13 mouse cellular contexts compared by ENCODE assay signal in genomic region chr2:132509261-132509660, GRCm38 (mm10).
DNase-seq lines count a peak whose midpoint lies in the region; ATAC-seq and TF ChIP-seq lines count a peak whose summit lies in the region.
"Had no signal": no experiment of that assay in that cellular context is flagged by ENCODE, and none has a peak within 500 bp of the region (broad histone marks: within the 10 kb centered on the region; RNA-seq: fewer than 3 reads in every experiment).

No protein-coding gene starts in this region.

- ATAC-seq in lung, postnatal 0 days = peak; percentile 43; the same call in 1 of the 2 replicates
- peak; percentile 32 for ATAC-seq in megakaryocyte, adult 5-6 weeks (ENCODE audit: poor library complexity, severe bottlenecking)
- ATAC-seq in hindbrain, embryonic 14.5 days (ENCODE audit: low FRiP score) = no peak
- ATAC-seq: midbrain, embryonic 15.5 days had no signal

- no peaks in the 10 kb centered on the region for H3K27me3 ChIP-seq in lung, postnatal 0 days (replicated peaks; ENCODE audit: insufficient read depth, low read length)
- H3K27me3 ChIP-seq in hindbrain, embryonic 14.5 days (ENCODE audit: control insufficient read depth, insufficient read depth, low read length) = no peaks in the 10 kb centered on the region
- no peaks in the 10 kb centered on the region for H3K27me3 ChIP-seq in heart, embryonic 10.5 days (ENCODE audit: insufficient read depth, poor library complexity, severe bottlenecking)
- H3K27me3 ChIP-seq: limb, embryonic 15.5 days; midbrain, embryonic 15.5 days had no signal

- no peaks in the 10 kb centered on the region for H3K9me3 ChIP-seq in lung, postnatal 0 days (ENCODE audit: low read length)
- H3K9me3 ChIP-seq in hindbrain, embryonic 14.5 days (ENCODE audit: control insufficient read depth, low read length) = no peaks in the 10 kb centered on the region
- H3K9me3 ChIP-seq in heart, embryonic 10.5 days = no peaks in the 10 kb centered on the region
- H3K9me3 ChIP-seq: forebrain, embryonic 10.5 days; G1E; limb, embryonic 15.5 days; midbrain, embryonic 15.5 days had no signal

- no peak overlapping the region for H3K9ac ChIP-seq in lung, postnatal 0 days (replicated peaks; ENCODE audit: low read depth)
- no peak overlapping the region for H3K9ac ChIP-seq in hindbrain, embryonic 14.5 days
- H3K9ac ChIP-seq: limb, embryonic 15.5 days; midbrain, embryonic 15.5 days had no signal

- peaks cover 2% of the 10 kb centered on the region; the same call in 1 of the 2 replicates for H3K4me1 ChIP-seq in lung, postnatal 0 days (ENCODE audit: insufficient read depth, low read depth, low read length)
- 0 out of 2 replicates have a peak, but pooled peaks cover 3% of the 10 kb centered on the region for H3K4me1 ChIP-seq in hindbrain, embryonic 14.5 days (replicated peaks; ENCODE audit: control insufficient read depth, insufficient read depth, low read length)
- H3K4me1 ChIP-seq in heart, embryonic 10.5 days = peaks cover 8% of the 10 kb centered on the region
- H3K4me1 ChIP-seq: midbrain, embryonic 15.5 days had no signal

- DNase-seq in lung, postnatal 0 days (ENCODE audit: low spot score) = no peak
- DNase-seq in lung, postnatal 10 days = no peak
- DNase-seq in T-cell, adult 2 months (ENCODE audit: low spot score) = peak; percentile 33
- DNase-seq in cerebellum, adult 9-10 months = peak; percentile 73
- no peak for DNase-seq in hindbrain, embryonic 14.5 days (ENCODE audit: low spot score)
- no peak for DNase-seq in heart, embryonic 10.5 days (ENCODE audit: low spot score)
- DNase-seq: kidney, adult 2 months; lung, postnatal 14 days had no signal

- WGBS in lung, postnatal 0 days = 61% methylated on average over 9 of the region's 9 CpGs
- WGBS in hindbrain, embryonic 14.5 days = 86% methylated on average over 9 of the region's 9 CpGs
- WGBS in heart, embryonic 10.5 days = 74% methylated on average over 9 of the region's 9 CpGs

- H3K4me2 ChIP-seq in lung, postnatal 0 days (replicated peaks; ENCODE audit: low read depth, low read length) = no peak overlapping the region
- no peak overlapping the region for H3K4me2 ChIP-seq in hindbrain, embryonic 14.5 days (replicated peaks)
- H3K4me2 ChIP-seq: limb, embryonic 15.5 days; midbrain, embryonic 15.5 days had no signal

- no peak for TF ChIP-seq CTCF in lung, postnatal 0 days (IDR thresholded peaks at IDR 0.05)

- H3K36me3 ChIP-seq in lung, postnatal 0 days (ENCODE audit: insufficient read depth, low read length) = no peaks in the 10 kb centered on the region
- no peaks in the 10 kb centered on the region for H3K36me3 ChIP-seq in hindbrain, embryonic 14.5 days (replicated peaks; ENCODE audit: control insufficient read depth, insufficient read depth)
- H3K36me3 ChIP-seq in heart, embryonic 10.5 days = no peaks in the 10 kb centered on the region
- H3K36me3 ChIP-seq: forebrain, embryonic 10.5 days; G1E; limb, embryonic 15.5 days; midbrain, embryonic 15.5 days had no signal

- H3K4me3 ChIP-seq in lung, postnatal 0 days (ENCODE audit: low read depth, low read length) = no peak overlapping the region
- H3K4me3 ChIP-seq in hindbrain, embryonic 14.5 days (replicated peaks; ENCODE audit: low read length) = no peak overlapping the region
- no peak overlapping the region for H3K4me3 ChIP-seq in heart, embryonic 10.5 days
- H3K4me3 ChIP-seq: forebrain, embryonic 10.5 days; limb, embryonic 15.5 days; midbrain, embryonic 15.5 days had no signal

- TF ChIP-seq EP300 in lung, postnatal 0 days (IDR thresholded peaks at IDR 0.05) = no peak

- H3K27ac ChIP-seq in lung, postnatal 0 days (ENCODE audit: low read length) = no peak overlapping the region
- no peak overlapping the region for H3K27ac ChIP-seq in hindbrain, embryonic 14.5 days
- H3K27ac ChIP-seq in heart, embryonic 10.5 days = no peak overlapping the region
- H3K27ac ChIP-seq: forebrain, embryonic 10.5 days; limb, embryonic 15.5 days; midbrain, embryonic 15.5 days had no signal

Comparison
In these comparisons a context has a peak if more than half of its experiments do, and no peak if none do; other contexts are left out.
1. DNase-seq: peak in T-cell, adult 2 months (single experiment) and cerebellum, adult 9-10 months (single experiment); none in lung, postnatal 0 days (single experiment), lung, postnatal 10 days (single experiment), hindbrain, embryonic 14.5 days (single experiment) and heart, embryonic 10.5 days (single experiment).